Mouse (Mus musculus): ENCODE measurements around the gene Gm49373. TPM values are rescaled to one million over a fixed set of nuclear protein-coding genes. Genes with fewer than 3 reads are reported as not detected.

Gene Gm49373
- polyA plus RNA-seq (2012; rRNA removed; ENCODE audit: low replicate concordance): 0.12 and 0.17 TPM in 2 replicates

DNA sequence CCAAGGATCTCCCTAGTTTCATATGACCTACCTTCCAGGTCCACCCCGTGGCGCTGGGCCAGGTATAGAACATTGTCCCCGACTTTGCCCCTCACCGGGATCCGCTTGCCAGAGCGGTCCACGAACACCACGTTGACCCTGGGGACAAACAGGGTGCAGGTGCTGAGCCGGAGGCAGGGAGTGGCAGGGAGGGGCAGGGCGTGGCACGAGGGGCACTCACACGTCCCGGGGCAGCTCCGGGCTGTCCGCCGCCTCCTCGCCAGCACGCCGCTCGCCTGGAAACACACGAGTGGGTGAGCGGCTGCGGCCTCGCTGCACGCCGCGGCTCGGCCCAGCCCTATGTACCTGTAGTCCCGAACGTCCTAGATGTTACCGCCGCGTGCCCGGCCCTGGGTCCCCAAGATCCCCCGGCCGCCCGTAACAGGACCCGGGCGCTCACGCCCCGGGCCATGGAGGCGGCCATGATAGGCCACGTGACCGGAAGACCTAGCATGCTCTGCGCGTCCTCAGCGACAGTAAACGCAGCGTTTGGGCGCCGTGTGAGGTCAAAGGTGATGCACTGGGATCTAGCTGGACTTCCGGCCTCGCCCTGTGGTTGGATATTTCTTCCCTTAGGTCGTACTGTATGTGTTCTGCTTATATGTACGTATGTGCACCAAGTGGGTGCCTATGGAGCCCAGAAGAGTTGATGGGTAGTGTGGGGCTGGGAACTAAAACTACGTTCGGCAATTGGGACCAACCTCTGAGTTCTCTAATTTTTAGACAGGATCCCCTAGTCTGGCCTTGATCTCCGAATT lies at the start of gene Gm49373, which contains the start of gene Fdx1l:
Gm49373 (minus strand) TSS at position 53 of the 797 bp plus-strand sequence.
Fdx1l (minus strand) TSS at position 571 of the 797 bp plus-strand sequence.

DNA sequence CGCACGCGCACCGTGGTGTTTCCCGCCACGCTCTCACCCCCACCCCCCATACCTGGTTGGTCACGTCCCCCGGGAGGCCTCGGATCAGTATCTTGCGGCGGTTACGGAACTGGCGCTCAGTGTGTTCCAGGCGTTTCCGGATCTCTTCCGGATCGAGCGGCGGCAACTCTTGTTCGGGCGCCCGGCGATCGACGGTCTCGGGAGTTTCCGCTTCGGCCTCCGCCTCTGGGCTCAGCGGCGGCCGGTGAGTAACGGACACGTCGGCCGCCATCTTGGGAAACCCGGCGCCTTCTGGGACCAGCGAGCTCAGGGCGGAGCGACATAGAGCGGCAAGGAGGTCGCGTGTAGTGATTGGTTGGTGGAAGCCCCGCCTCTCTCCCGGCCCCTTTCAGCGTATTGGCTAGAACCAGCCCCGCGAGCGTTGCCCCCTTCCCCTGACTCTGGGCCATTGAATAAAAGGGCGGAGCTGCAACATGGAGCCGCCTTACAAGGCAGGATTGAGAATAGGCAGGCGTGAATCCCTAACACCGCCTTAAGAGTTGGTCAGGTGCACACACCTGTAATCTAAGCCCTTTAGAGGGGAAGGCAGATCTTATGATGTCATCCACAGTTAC lies 18.9 kb upstream of the Gm49373 start, which contains the start of the genes Gm38431 and Raver1:
Gm38431 (minus strand) TSS at position 291 of the 614 bp plus-strand sequence.
Raver1 (minus strand) TSS at position 302 of the 614 bp plus-strand sequence.

DNA sequence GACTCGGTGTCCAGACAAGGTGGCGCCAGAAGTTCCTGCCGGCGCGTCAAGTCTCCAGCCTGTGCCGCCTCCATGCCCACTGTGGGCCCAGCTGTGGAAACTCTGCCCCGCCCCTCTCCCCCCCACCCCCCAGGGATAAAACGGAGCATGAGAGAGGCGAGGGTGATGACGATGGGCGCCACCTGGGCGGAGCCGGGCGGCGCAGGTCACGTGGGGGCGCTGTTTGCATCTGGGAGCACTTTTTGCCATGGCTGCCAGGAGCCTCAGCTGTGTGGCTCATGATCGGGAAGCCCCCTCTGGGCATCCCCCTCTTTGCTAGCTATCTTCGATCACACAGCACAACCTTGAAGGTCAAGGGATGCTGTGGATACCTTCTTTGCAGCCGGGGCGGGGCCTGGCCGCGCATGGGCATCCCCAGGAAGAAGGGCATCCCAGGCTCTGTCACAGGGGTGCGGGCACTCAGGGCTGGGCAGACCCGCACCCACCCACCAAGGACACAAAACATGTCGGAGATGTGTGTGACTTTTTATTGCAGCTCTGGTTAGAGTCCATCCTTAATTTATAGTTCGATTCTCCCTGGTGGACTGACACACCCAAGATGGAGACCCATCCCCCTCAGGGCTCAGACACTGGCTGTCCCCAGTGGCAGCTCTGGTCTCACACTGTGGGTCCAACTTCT lies 5.8 kb downstream of the Gm49373 start, which contains the start of gene Zglp1:
Zglp1 (minus strand) TSS at position 88 of the 679 bp plus-strand sequence.

GRCm38 (mm10) chr9:21031896-21032351 lies 41.0 kb downstream of the Gm49373 start, which contains the start of gene Icam5:
Icam5 (plus strand) TSS chr9:21032073.

DNA sequence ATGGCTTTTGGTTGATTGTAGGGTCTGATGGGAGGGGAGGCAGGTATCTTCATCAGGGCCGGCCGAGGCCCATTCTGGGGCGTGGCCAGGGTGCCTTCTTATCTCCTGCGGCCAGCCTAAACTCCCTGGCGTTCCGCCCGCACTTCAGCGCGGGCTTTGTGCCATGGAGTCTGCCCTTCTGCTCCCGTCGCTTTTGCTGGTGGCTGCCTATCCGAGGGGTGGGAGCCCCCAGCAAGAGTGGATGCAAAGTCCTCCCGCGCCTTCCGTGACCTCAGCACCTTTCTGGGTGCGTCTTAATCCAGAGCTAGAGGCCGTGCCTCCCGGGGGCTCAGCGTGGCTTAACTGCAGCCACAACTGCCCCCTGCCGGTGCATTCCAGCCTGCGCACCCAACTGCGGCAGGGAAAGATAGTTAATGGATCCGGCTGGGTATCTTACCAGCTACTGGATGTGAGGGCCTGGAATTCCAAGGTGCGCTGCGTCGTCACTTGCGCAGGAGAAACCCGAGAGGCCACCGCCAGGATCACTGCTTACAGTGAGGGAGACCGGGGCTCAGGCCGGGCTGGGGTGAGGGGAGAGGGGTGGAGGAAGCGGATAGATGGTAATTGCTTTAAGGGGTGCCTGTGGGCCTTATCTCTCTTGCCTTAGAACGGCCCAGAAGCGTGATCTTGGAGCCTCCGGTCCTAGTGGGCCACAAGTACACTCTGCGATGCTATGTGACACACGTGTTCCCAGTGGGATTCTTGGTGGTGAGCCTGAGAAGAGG lies 43.4 kb downstream of the Gm49373 start, which contains the start of gene Icam4:
Icam4 (plus strand) TSS at position 83 of the 764 bp plus-strand sequence.

GRCm38 (mm10) chr9:21015571-21016130 lies 57.2 kb downstream of the Gm49373 start, which contains the start of gene Icam1:
Icam1 (plus strand) TSS chr9:21015985.

Other genes with a start within 250 kb of the Gm49373 start
- 84.0 and 147 TPM in 2 replicates for gene A230050P20Rik, start 204.5 kb downstream of the Gm49373 start, polyA plus RNA-seq (2012; rRNA removed; ENCODE audit: low replicate concordance)
- 7.2 and 8.4 TPM in 2 replicates for gene Angptl6, start 193.4 kb downstream of the Gm49373 start, polyA plus RNA-seq (2012; rRNA removed; ENCODE audit: low replicate concordance)
- 50.9 and 110 TPM in 2 replicates for gene Ppan, start 184.9 kb downstream of the Gm49373 start, polyA plus RNA-seq (2012; rRNA removed; ENCODE audit: low replicate concordance)
- 83.8 and 108 TPM in 2 replicates for gene Eif3g, start 174.5 kb downstream of the Gm49373 start, polyA plus RNA-seq (2012; rRNA removed; ENCODE audit: low replicate concordance)
- 22.5 and 37.3 TPM in 2 replicates for gene Dnmt1, start 113.2 kb downstream of the Gm49373 start, polyA plus RNA-seq (2012; rRNA removed; ENCODE audit: low replicate concordance)
- 16.7 and 18.1 TPM in 2 replicates for gene S1pr2, start 96.3 kb downstream of the Gm49373 start, polyA plus RNA-seq (2012; rRNA removed; ENCODE audit: low replicate concordance)
- gene Mrpl4, start 70.4 kb downstream of the Gm49373 start, polyA plus RNA-seq (2012; rRNA removed; ENCODE audit: low replicate concordance): 121 and 137 TPM in 2 replicates
- gene Icam1, start 57.1 kb downstream of the Gm49373 start, polyA plus RNA-seq (2012; rRNA removed; ENCODE audit: low replicate concordance): 38.8 and 51.8 TPM in 2 replicates
- 0.84 and 1.0 TPM in 2 replicates for gene Icam4, start 43.7 kb downstream of the Gm49373 start, polyA plus RNA-seq (2012; rRNA removed; ENCODE audit: low replicate concordance)
- 0.50 and 1.5 TPM in 2 replicates for gene Icam5, start 41.0 kb downstream of the Gm49373 start, polyA plus RNA-seq (2012; rRNA removed; ENCODE audit: low replicate concordance)
- not detected in 2 replicates for gene Zglp1, start 6.0 kb downstream of the Gm49373 start, polyA plus RNA-seq (2012; rRNA removed; ENCODE audit: low replicate concordance)
- gene Fdx1l, start 518 bp upstream of the Gm49373 start, polyA plus RNA-seq (2012; rRNA removed; ENCODE audit: low replicate concordance): 48.8 and 76.4 TPM in 2 replicates
- gene Gm38431, start 18.9 kb upstream of the Gm49373 start, polyA plus RNA-seq (2012; rRNA removed; ENCODE audit: low replicate concordance): 2.9 and 25.7 TPM in 2 replicates
- 50.6 and 85.3 TPM in 2 replicates for gene Raver1, start 18.9 kb upstream of the Gm49373 start, polyA plus RNA-seq (2012; rRNA removed; ENCODE audit: low replicate concordance)
- gene Tyk2, start 58.1 kb upstream of the Gm49373 start, polyA plus RNA-seq (2012; rRNA removed; ENCODE audit: low replicate concordance): 37.7 and 50.2 TPM in 2 replicates
- gene Cdc37, start 76.9 kb upstream of the Gm49373 start, polyA plus RNA-seq (2012; rRNA removed; ENCODE audit: low replicate concordance): 40.9 and 42.1 TPM in 2 replicates
- gene Pde4a, start 92.6 kb upstream of the Gm49373 start, polyA plus RNA-seq (2012; rRNA removed; ENCODE audit: low replicate concordance): 15.3 and 24.3 TPM in 2 replicates
- 76.5 and 140 TPM in 2 replicates for gene Keap1, start 166.3 kb upstream of the Gm49373 start, polyA plus RNA-seq (2012; rRNA removed; ENCODE audit: low replicate concordance)
- 2.3 and 3.1 TPM in 2 replicates for gene S1pr5, start 175.3 kb upstream of the Gm49373 start, polyA plus RNA-seq (2012; rRNA removed; ENCODE audit: low replicate concordance)
- gene Atg4d, start 192.2 kb upstream of the Gm49373 start, polyA plus RNA-seq (2012; rRNA removed; ENCODE audit: low replicate concordance): 40.1 and 41.1 TPM in 2 replicates
- 15.0 and 28.0 TPM in 2 replicates for gene Kri1, start 214.9 kb upstream of the Gm49373 start, polyA plus RNA-seq (2012; rRNA removed; ENCODE audit: low replicate concordance)
- 35.4 and 64.8 TPM in 2 replicates for gene Cdkn2d, start 218.3 kb upstream of the Gm49373 start, polyA plus RNA-seq (2012; rRNA removed; ENCODE audit: low replicate concordance)
- 13.0 and 16.7 TPM in 2 replicates for gene Ap1m2, start 239.2 kb upstream of the Gm49373 start, polyA plus RNA-seq (2012; rRNA removed; ENCODE audit: low replicate concordance)
- 95.6 and 161 TPM in 2 replicates for gene Slc44a2, start 247.6 kb upstream of the Gm49373 start, polyA plus RNA-seq (2012; rRNA removed; ENCODE audit: low replicate concordance)